Mouse (Mus musculus) MEL (cell line): ENCODE measurements around the gene Cby1. TPM values are rescaled to one million over a fixed set of nuclear protein-coding genes. Genes with fewer than 3 reads are reported as not detected.

Experiments used
- DNase-seq: peaks from one replicate; pipeline ENCODE4 v3.0.0; 2011; ENCODE audit warnings: low read depth, low spot score
- H3K27ac ChIP-seq: 2 replicates; pipeline ENCODE4 v1.5.1; 2012; ENCODE audit warnings: low read depth, mild to moderate bottlenecking, control low read depth, low read length, moderate library complexity; ENCODE audit not compliant: control insufficient read depth
- H3K27me3 ChIP-seq, 2 experiments: fragments of 150-350 bp in 1 of 2; sonication (generic) in 1 of 2; 2 replicates each; pipeline ENCODE4 v1.6.1; 2012; ENCODE audit warnings: low read length in 2 of 2, mild to moderate bottlenecking in 2 of 2, improper control_type of control experiment in 1 of 2, moderate library complexity in 1 of 2; ENCODE audit not compliant: insufficient read depth in 2 of 2, control insufficient read depth in 1 of 2
- H3K36me3 ChIP-seq, 2 experiments: 2 replicates each; pipeline ENCODE4 v1.6.1; 2012 to 2014; ENCODE audit warnings: low read length in 2 of 2, improper control_type of control experiment in 1 of 2, inconsistent platforms in 1 of 2, mild to moderate bottlenecking in 1 of 2; ENCODE audit not compliant: insufficient read depth in 2 of 2, control insufficient read depth in 1 of 2
- H3K4me1 ChIP-seq, 2 experiments: fragments of 150-350 bp in 1 of 2; sonication (generic) in 1 of 2; 2 replicates each; pipeline ENCODE4 v1.6.1; 2012; ENCODE audit warnings: low read length in 2 of 2, improper control_type of control experiment in 1 of 2, mild to moderate bottlenecking in 1 of 2; ENCODE audit not compliant: insufficient read depth in 2 of 2, control insufficient read depth in 1 of 2
- H3K4me3 ChIP-seq, 2 experiments: fragments of 150-350 bp in 1 of 2; sonication (generic) in 1 of 2; 2 replicates each; pipeline ENCODE4 v1.5.1; 2012; ENCODE audit warnings: low read depth in 2 of 2, low read length in 2 of 2, mild to moderate bottlenecking in 2 of 2, moderate library complexity in 2 of 2, control low read depth in 1 of 2, improper control_type of control experiment in 1 of 2; ENCODE audit not compliant: control insufficient read depth in 1 of 2, insufficient read depth in 1 of 2
- H3K79me2 ChIP-seq: 2 replicates; pipeline ENCODE4 v1.6.1; 2012; ENCODE audit warnings: mild to moderate bottlenecking, low read length, moderate library complexity; ENCODE audit not compliant: control insufficient read depth, poor library complexity, insufficient read depth
- H3K9ac ChIP-seq: 2 replicates; pipeline ENCODE4 v1.6.1; 2012; ENCODE audit warnings: low read depth, mild to moderate bottlenecking, control low read depth, low read length, moderate library complexity; ENCODE audit not compliant: control insufficient read depth, poor library complexity, severe bottlenecking
- H3K9me3 ChIP-seq: fragments of 150-350 bp; sonication (generic); replicated peaks from 2 replicates; pipeline ENCODE4 v1.6.1; 2012; ENCODE audit warnings: mild to moderate bottlenecking, low read length, improper control_type of control experiment, moderate library complexity; ENCODE audit not compliant: insufficient read depth
- CHD1 ChIP-seq: IDR thresholded peaks from 2 replicates; pipeline ENCODE4 v1.6.1; 2012; ENCODE audit warnings: low read depth, mild to moderate bottlenecking, inconsistent platforms, low read length, improper control_type of control experiment
- CTCF ChIP-seq, 3 experiments: IDR thresholded peaks in 2 of 3; conservative IDR thresholded peaks in 1 of 3; 2 replicates each; pipeline ENCODE4 v1.5.1; 2011 to 2012; ENCODE audit warnings: low read length in 3 of 3, low read depth in 2 of 3, mild to moderate bottlenecking in 2 of 3, improper control_type of control experiment in 1 of 3, inconsistent platforms in 1 of 3, mixed read lengths in 1 of 3, moderate library complexity in 1 of 3; ENCODE audit not compliant: control insufficient read depth in 1 of 3, insufficient read depth in 1 of 3, poor library complexity in 1 of 3, severe bottlenecking in 1 of 3
- E2F4 ChIP-seq: IDR thresholded peaks from 2 replicates; pipeline ENCODE4 v1.6.1; 2011; ENCODE audit warnings: low read depth, low read length, improper control_type of control experiment, borderline replicate concordance
- ELF1 ChIP-seq: IDR thresholded peaks from 2 replicates; pipeline ENCODE4 v1.6.1; 2014; ENCODE audit warnings: low read depth, mild to moderate bottlenecking, inconsistent platforms, low read length, improper control_type of control experiment, moderate library complexity
- EP300 ChIP-seq, 2 experiments: IDR thresholded peaks; 2 replicates each; pipeline ENCODE4 v1.6.1; 2011; ENCODE audit warnings: improper control_type of control experiment in 2 of 2, low read length in 2 of 2, low read depth in 1 of 2, mild to moderate bottlenecking in 1 of 2
- ETS1 ChIP-seq: IDR thresholded peaks from 2 replicates; pipeline ENCODE4 v1.6.1; 2012; ENCODE audit warnings: low read depth, mild to moderate bottlenecking, inconsistent platforms, low read length, improper control_type of control experiment, moderate library complexity
- GATA1 ChIP-seq: IDR thresholded peaks from 2 replicates; pipeline ENCODE4 v1.6.1; 2011; ENCODE audit warnings: low read depth, low read length, improper control_type of control experiment
- HCFC1 ChIP-seq: IDR thresholded peaks from 2 replicates; pipeline ENCODE4 v1.6.1; 2012; ENCODE audit warnings: low read depth, mild to moderate bottlenecking, inconsistent platforms, low read length, improper control_type of control experiment, moderate library complexity
- KAT2A ChIP-seq: conservative IDR thresholded peaks from 2 replicates; pipeline ENCODE4 v1.6.1; 2012; ENCODE audit warnings: low read depth, low read length, improper control_type of control experiment, inconsistent platforms
- MAX ChIP-seq: IDR thresholded peaks from 2 replicates; pipeline ENCODE4 v1.6.1; 2011; ENCODE audit warnings: low read length, improper control_type of control experiment
- MAZ ChIP-seq: IDR thresholded peaks from 2 replicates; pipeline ENCODE4 v1.6.1; 2012; ENCODE audit warnings: low read depth, mild to moderate bottlenecking, inconsistent platforms, low read length, improper control_type of control experiment
- MEF2A ChIP-seq: IDR thresholded peaks from 2 replicates; pipeline ENCODE4 v1.6.1; 2014; ENCODE audit warnings: low read depth, mild to moderate bottlenecking, inconsistent platforms, low read length, improper control_type of control experiment; ENCODE audit not compliant: poor library complexity, insufficient replicate concordance, severe bottlenecking; ENCODE audit errors: extremely low read depth
- MXI1 ChIP-seq: IDR thresholded peaks from 2 replicates; pipeline ENCODE4 v1.6.1; 2011; ENCODE audit warnings: mild to moderate bottlenecking, low read depth, low read length, improper control_type of control experiment
- MYB ChIP-seq: IDR thresholded peaks from 2 replicates; pipeline ENCODE4 v1.6.1; 2011; ENCODE audit warnings: mild to moderate bottlenecking, low read depth, low read length, improper control_type of control experiment
- MYC ChIP-seq: IDR thresholded peaks from 2 replicates; pipeline ENCODE4 v1.6.1; 2011; ENCODE audit warnings: low read depth, mild to moderate bottlenecking, low read length, improper control_type of control experiment, moderate library complexity
- NELFE ChIP-seq: IDR thresholded peaks from 2 replicates; pipeline ENCODE4 v1.6.1; 2011; ENCODE audit warnings: low read depth, low read length, improper control_type of control experiment
- NRF1 ChIP-seq: IDR thresholded peaks from 2 replicates; pipeline ENCODE4 v1.6.1; 2014; ENCODE audit warnings: low read depth, mild to moderate bottlenecking, inconsistent platforms, low read length, improper control_type of control experiment, moderate library complexity; ENCODE audit not compliant: poor library complexity, insufficient read depth, severe bottlenecking
- RCOR1 ChIP-seq: IDR thresholded peaks from 2 replicates; pipeline ENCODE4 v1.6.1; 2012; ENCODE audit warnings: low read depth, mild to moderate bottlenecking, inconsistent platforms, low read length, improper control_type of control experiment
- SIN3A ChIP-seq: IDR thresholded peaks from 2 replicates; pipeline ENCODE4 v1.6.1; 2012; ENCODE audit warnings: low read length, improper control_type of control experiment, inconsistent platforms
- SMC3 ChIP-seq: IDR thresholded peaks from 2 replicates; pipeline ENCODE4 v1.6.1; 2011; ENCODE audit warnings: low read depth, low read length, improper control_type of control experiment
- TAL1 ChIP-seq: IDR thresholded peaks from 2 replicates; pipeline ENCODE4 v1.6.1; 2012; ENCODE audit warnings: mild to moderate bottlenecking, inconsistent platforms, low read length, moderate library complexity, mixed read lengths
- TBP ChIP-seq: IDR thresholded peaks from 2 replicates; pipeline ENCODE4 v1.8.0; 2011; ENCODE audit warnings: low read depth, low read length, improper control_type of control experiment
- TCF12 ChIP-seq: IDR thresholded peaks from 2 replicates; pipeline ENCODE4 v1.6.1; 2014; ENCODE audit warnings: low read depth, mild to moderate bottlenecking, inconsistent platforms, low read length, improper control_type of control experiment, moderate library complexity
- UBTF ChIP-seq: IDR thresholded peaks from 2 replicates; pipeline ENCODE4 v1.6.1; 2012; ENCODE audit warnings: low read depth, mild to moderate bottlenecking, inconsistent platforms, low read length, improper control_type of control experiment, moderate library complexity, borderline replicate concordance; ENCODE audit not compliant: insufficient read depth
- ZC3H11A ChIP-seq: IDR thresholded peaks from 2 replicates; pipeline ENCODE4 v1.6.1; 2012; ENCODE audit warnings: low read depth, mild to moderate bottlenecking, inconsistent platforms, low read length, improper control_type of control experiment
- ZKSCAN1 ChIP-seq: IDR thresholded peaks from 2 replicates; pipeline ENCODE4 v1.6.1; 2012; ENCODE audit warnings: low read depth, mild to moderate bottlenecking, inconsistent platforms, low read length, improper control_type of control experiment, moderate library complexity
- ZNF384 ChIP-seq: IDR thresholded peaks from 2 replicates; pipeline ENCODE4 v1.6.1; 2012; ENCODE audit warnings: low read depth, mild to moderate bottlenecking, inconsistent platforms, low read length, improper control_type of control experiment
- polyA plus RNA-seq, 2 experiments: library from polyadenylated mRNA; stranded (reverse) in 1 of 2; unstranded in 1 of 2; fragments of >175 nt in 1 of 2; fragments of >200 nt in 1 of 2; gene quantifications; 2 replicates each; pipeline versions ENCODE4 v1.2.1 to v1.2.4; 2012; ENCODE audit warnings: low replicate concordance in 2 of 2, low read depth in 1 of 2; ENCODE audit not compliant: insufficient read length in 2 of 2, insufficient read depth in 1 of 2, missing spikeins in 1 of 2
- total RNA-seq: library from RNA; depleted of rRNA; stranded (reverse); fragments of 300-350 nt; gene quantifications from 2 replicates; pipeline ENCODE4 v1.2.3, GENCODE M21; 2012

The Cby1 gene
- total and polyA plus RNA-seq, 3 experiments: 34.3 to 56.2 TPM; not detected in 1

GRCm38 (mm10) chr15:79687175-79687574, 28.2 kb downstream of the Cby1 start:
- no peaks in the 10 kb centered on the region for H3K9me3 ChIP-seq
- peak overlapping the region; percentile 78 for H3K27ac ChIP-seq
- peaks cover 0 to 32% of the 10 kb centered on the region in 2 experiments; a peak in 3 of 4 replicates for H3K36me3 ChIP-seq
- H3K4me3 ChIP-seq: peak overlapping the region; percentile 93 to 96
- H3K79me2 ChIP-seq: peaks cover 68% of the 10 kb centered on the region
- H3K9ac ChIP-seq: peak overlapping the region; percentile 97
- H3K27me3 ChIP-seq: no peaks in the 10 kb centered on the region
- DNase-seq: peak; percentile 53
- TF ChIP-seq HCFC1 (0 out of 2 replicates have a peak, but pooled peaks have one; percentile 36), SIN3A (peak; percentile 66), TBP (no peak), MXI1 (peak; percentile 41; the same call in 1 of the 2 replicates), UBTF (peak; percentile 49; the same call in 1 of the 2 replicates), MAZ (no peak), NRF1 (no peak), ZNF384 (peak; percentile 57), TCF12 (no peak), MYC (peak; percentile 50; the same call in 1 of the 2 replicates), GATA1 (no peak)
- peaks cover 8 to 26% of the 10 kb centered on the region in 2 experiments for H3K4me1 ChIP-seq

GRCm38 (mm10) chr15:79687646-79688267, 28.8 kb downstream of the Cby1 start, which contains the start of gene Josd1:
Gene Josd1, minus strand, starts transcription at chr15:79687919.
- Histone ChIP-seq H3K79me2 (peaks cover 68% of the 10 kb centered on the region), H3K9ac (peak within 1 kb of the TSS; percentile 97), H3K27ac (peak within 1 kb of the TSS; percentile 84), H3K4me3 (peak within 1 kb of the TSS; percentile 93 to 96), H3K4me1 (peaks cover 8 to 28% of the 10 kb centered on the region in 2 experiments), H3K36me3 (peaks cover 0 to 33% of the 10 kb centered on the region in 2 experiments; a peak in 3 of 4 replicates), H3K9me3 (no peaks in the 10 kb centered on the region), H3K27me3 (no peaks in the 10 kb centered on the region)
- peak; percentile 96 for DNase-seq
- no peak for TF ChIP-seq ZC3H11A
- TF ChIP-seq RCOR1: no peak
- TF ChIP-seq EP300 (IDR thresholded peaks at IDR 0.05; ENCODE audit: low read depth in 1 of 2, low read length in 2 of 2): 0 out of 4 replicates have a peak, but pooled peaks of 1 of the 2 experiments have one; percentile 2
- TF ChIP-seq ZNF384: no peak
- TF ChIP-seq E2F4: no peak
- no peak for TF ChIP-seq ELF1
- peak; percentile 8; the same call in 1 of the 2 replicates for TF ChIP-seq MAZ
- TF ChIP-seq HCFC1: peak; percentile 61; the same call in 1 of the 2 replicates
- TF ChIP-seq CTCF (IDR thresholded peaks at IDR 0.05 in 2 of 3, conservative IDR thresholded peaks at IDR 0.05 in 1 of 3; ENCODE audit: control insufficient read depth in 1 of 3, insufficient read depth in 1 of 3, low read depth in 2 of 3, low read length in 3 of 3, poor library complexity in 1 of 3, severe bottlenecking in 1 of 3): no peak
- peak; percentile 58 for TF ChIP-seq TCF12
- TF ChIP-seq MEF2A: no peak
- TF ChIP-seq MYC: no peak
- TF ChIP-seq UBTF: no peak
- TF ChIP-seq GATA1: peak; percentile 11; the same call in 1 of the 2 replicates
- no peak for TF ChIP-seq KAT2A
- TF ChIP-seq NELFE: peak; percentile 79
- no peak for TF ChIP-seq MAX
- TF ChIP-seq TBP: 0 out of 2 replicates have a peak, but pooled peaks have one; percentile 14
- TF ChIP-seq MYB: 0 out of 2 replicates have a peak, but pooled peaks have one; percentile 4
- no peak for TF ChIP-seq CHD1
- no peak for TF ChIP-seq TAL1
- TF ChIP-seq ETS1: peak; percentile 61
- peak; percentile 52 for TF ChIP-seq NRF1
- TF ChIP-seq MXI1: peak; percentile 13; the same call in 1 of the 2 replicates
- TF ChIP-seq ZKSCAN1: no peak
- no peak for TF ChIP-seq SMC3
